Mouse (Mus musculus) hematopoietic stem cell, adult 5-6 weeks (primary cell): Measurements from ENCODE around the gene Scn2a. TPM values are rescaled to one million over a fixed set of nuclear protein-coding genes. Genes with fewer than 3 reads are reported as not detected.

Experiments used
- ATAC-seq, 2 experiments: fragments of 125-278 bp in 1 of 2; replicated peaks in 1 of 2; 2 replicates each; pipeline ENCODE4 v1.8.0; 2016 to 2017; ENCODE audit warnings: inconsistent platforms in 2 of 2, mild to moderate bottlenecking in 2 of 2, moderate number of reproducible peaks in 2 of 2, low read depth in 1 of 2, moderate TSS enrichment in 1 of 2; ENCODE audit not compliant: low FRiP score in 2 of 2, poor library complexity in 2 of 2, severe bottlenecking in 2 of 2, insufficient read depth in 1 of 2, low TSS enrichment in 1 of 2
- total RNA-seq: library from RNA; stranded (forward); fragments of 172-1452, 232-1000 nt; gene quantifications from 2 replicates; pipeline ENCODE4 v1.2.3, GENCODE M21; 2017

Gene Scn2a
- 0.50 and 1.1 TPM in 2 replicates for total RNA-seq

- ATAC-seq = peak; percentile 39 to 69; a peak in 2 of 4 replicates
Measured at GRCm38 (mm10) chr2:65620556-65621166, at the start of gene Scn2a. Gene Scn2a (plus strand): TSS chr2:65620771.

- no peak for ATAC-seq
Measured at GRCm38 (mm10) chr2:65587679-65588078, 32.9 kb upstream of the Scn2a start.

DNA sequence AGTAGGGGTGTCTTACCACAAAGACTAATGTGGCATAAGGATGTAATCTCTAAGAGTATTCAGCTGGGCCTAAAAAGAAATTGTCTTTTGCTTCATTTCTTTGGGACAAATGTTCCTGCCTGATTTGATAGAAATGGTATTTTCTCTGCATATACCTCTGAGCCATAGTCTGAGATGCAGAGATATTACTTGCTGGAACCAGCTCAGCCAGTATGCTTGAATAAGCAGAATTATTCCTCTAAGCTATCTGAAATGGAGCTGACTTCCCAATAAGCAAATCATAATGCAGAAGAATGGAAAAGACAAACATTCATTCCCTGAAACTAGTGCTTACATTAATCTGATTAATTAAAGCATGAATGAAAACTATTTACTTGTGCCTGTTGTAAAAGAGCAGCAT, 12.8 kb upstream of the Scn2a start:
- ATAC-seq = no peak

- no peak for ATAC-seq
Measured at GRCm38 (mm10) chr2:65611887-65612286, 8.7 kb upstream of the Scn2a start.

GRCm38 (mm10) chr2:65619781-65620180, 790 bp upstream of the Scn2a start:
- no peak; a peak in 1 of 4 replicates for ATAC-seq

DNA sequence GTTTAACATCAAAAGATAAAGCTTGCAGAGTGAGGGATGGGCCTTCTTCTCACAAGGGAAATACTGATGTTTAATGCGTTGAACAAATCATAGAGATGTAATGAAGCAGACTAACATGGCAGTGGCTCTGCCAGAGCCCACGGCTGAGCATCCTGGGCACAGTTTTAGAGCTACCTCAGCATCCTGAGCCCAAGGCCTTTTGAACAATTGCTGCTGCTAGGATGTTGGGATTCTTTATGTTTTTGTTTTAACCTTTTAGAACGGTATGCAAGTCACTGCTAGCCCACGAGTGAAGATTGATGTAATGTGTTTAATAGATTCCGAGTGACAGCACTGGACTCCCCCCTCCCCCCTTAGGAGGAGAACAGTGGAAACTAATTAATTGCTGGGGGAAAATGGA, 683 bp downstream of the Scn2a start:
- no peak for ATAC-seq

GRCm38 (mm10) chr2:65621838-65622237, 1.3 kb downstream of the Scn2a start:
- ATAC-seq = no peak

DNA sequence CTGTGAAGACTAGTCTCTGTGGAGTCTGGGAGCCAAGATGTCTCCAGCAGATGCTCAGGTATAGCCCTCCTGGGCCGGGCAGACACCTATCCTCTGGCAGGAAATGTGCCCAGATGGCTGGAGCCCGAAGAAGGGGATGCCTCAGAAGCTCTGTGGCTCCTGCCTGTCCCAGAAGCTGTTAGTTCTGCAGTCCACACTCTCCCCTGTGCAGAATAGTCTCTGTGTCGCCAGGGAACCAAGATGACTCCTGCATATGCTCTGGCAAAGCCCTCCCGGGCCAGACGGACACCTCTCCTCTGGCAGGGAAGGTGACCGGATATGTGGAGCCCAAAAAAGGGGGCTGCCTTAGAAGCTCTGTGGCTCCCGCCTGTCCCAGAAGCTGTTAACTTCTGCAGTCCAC, 32.1 kb downstream of the Scn2a start:
- ATAC-seq = no peak

DNA sequence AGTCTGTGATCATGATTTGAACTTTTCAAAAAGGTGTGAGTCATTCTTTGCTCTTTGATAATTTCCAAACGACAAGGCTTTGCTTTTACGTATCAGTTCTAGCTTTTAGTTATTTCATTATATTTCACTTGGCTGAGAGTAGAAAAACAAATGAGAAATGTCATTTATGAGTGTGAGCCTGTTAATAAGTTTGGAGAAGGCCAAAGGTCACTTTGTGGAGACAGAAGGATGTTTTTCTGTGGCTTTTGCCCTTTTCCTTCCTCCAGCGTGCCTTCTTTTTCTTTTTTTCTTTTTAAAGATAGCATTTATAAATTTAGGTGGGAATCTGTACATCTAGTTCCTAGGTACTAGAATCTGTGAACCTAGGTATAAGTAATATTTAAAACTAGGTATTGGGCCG, 36.5 kb downstream of the Scn2a start:
- ATAC-seq = no peak

DNA sequence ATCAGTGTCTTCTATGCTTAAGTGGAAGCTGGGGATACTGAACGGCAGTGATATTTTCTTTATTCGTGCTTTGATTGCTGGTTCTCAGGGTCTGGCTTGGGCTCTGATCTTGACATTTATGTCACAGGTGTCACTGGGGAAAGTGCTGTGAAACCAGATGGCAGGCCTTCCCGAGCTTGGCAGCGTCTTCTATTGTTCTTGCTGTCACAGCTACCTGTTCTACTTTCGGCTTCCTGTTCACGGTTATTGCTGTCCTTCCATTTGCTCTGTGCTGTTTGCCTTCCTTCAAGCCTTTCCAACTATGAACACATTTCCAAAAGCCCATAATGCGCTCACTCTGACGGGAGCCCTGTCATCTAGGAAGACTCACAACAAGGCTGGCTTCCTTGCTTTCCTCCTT, 37.9 kb downstream of the Scn2a start:
- no peak for ATAC-seq

DNA sequence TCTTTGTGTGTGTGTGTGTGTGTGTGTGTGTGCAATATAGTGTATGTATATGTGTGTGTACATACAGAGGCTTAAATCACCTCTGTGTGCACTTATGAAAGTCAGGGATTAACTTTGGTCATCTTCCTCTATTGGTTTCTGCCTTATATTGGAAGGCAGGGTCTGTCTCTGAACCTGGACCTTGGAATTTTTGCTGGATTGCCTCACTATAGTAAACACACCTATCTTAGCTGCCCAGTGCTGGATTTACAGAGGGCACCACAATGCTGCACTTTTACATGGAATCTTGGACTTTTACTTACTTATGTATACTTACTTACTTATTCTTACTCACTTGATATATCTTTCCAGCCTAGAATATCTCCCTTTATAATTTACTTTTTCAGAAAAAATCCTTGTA, 43.3 kb downstream of the Scn2a start:
- ATAC-seq = no peak

DNA sequence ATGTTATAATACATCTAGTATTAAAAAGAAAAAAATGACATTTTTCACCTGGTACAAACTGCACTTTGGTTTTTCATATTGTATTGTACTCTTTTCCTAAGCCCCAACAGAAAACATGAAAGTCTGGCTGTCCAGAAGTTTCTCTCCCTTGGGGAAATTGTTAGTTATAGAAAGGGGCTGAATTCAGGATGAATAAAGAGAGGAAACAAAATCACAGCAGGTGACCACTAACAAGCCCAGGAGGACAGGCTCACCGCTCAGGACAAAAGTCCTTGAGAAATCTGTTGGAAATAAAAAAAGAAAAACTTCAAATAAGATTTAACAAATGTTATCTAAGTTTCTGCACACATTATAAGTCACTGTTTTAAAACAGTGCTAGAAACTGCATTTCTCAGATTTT, 43.9 kb downstream of the Scn2a start:
- ATAC-seq = no peak

GRCm38 (mm10) chr2:65665180-65665579, 44.6 kb downstream of the Scn2a start:
- no peak for ATAC-seq

DNA sequence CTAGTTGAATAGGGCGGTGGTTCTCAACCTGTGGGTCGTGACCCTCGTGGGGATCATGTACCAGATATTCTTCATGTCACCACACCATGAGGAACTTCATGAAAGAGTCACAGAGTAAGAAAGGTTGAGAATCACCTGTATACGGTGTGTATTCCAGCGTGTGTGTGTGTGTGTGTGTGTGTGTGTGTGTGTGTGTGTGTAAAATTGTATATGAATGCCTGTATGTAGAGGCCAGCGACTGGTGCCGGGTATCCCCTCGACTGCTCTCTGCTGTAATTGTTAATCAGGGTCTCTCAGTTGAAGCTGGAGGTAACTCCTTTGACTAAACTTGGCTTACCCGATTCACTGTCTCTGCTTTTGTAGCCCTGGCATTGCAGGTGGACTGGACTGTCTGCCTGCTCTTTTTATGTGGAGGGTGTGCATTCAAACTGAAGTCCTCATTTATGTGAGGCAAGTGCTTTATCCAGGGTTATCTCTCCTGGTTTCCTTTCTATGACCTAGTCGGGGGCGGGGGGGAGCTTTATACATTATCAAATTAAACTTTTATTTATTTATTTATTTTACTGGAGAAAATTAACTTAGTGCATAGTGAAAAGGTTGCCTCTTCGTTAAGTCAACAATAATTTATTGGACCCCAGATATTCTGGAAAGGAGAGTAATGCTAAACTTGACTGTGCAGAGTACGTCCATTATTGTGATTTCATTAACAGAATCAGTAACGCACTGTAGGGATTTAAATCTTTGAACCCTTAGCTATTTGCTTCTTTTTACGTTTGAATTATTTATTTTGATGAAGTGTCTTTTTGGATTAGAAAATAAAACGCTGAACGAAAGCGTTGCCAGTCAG, 47.2 kb downstream of the Scn2a start:
- no peak for ATAC-seq

DNA sequence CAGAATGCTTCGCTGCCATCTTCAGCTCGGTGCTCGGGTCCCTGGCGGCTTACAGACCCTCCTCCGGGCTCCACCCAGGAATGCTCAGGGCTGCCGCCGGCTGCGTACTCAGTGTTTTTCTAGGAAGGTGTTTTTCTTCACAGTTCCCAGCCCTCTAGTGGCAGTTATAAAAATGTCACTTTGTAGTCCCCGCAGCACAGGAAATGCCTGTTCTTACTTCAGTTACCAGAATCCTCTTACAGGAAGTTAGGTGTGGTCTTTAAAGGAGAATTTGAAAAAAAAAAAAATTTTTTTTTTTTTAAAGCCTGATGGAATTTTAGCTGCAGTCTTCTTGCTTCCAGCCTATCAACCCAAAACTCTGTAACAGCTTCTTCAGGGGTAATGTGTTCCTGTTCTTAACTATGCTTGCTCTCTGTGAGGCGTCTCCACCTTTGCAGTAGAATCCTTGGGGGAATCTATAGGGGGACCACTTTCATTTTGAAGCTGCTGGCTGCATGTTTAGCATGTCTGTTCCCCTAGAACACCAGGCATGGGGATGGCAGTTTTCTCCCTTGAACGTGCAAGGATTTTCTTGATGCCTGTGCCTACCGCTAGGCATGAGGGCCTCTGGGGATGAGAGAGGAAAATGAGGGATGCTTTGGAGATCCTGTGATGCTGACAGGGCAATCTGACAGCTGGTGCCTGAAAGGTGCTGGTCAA, 48.0 kb downstream of the Scn2a start:
- peak; percentile 96 for ATAC-seq

DNA sequence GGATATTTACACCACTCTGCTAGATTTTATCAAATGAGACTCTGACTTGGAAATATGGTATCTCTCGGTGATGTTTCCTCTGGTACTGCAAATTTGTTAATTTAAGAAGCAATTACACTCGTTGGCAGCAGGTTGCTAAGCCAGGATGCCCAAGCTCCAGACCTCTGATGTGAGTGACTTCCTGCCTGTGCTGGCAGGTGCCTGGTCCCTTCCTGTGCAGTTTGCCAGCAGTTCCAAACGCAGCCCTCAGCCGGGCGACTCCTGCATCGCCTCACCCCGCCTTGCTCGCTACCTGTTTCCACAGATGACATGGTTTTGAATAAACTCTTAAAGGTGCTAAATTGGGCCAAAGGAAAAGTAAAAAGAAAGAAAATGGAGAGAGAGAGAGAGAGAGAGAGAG, 49.0 kb downstream of the Scn2a start:
- ATAC-seq = peak; percentile 36 to 51; a peak in 2 of 4 replicates

- no peak for ATAC-seq
Measured at GRCm38 (mm10) chr2:65670153-65670817, 49.7 kb downstream of the Scn2a start.

GRCm38 (mm10) chr2:65679621-65680020, 59.0 kb downstream of the Scn2a start:
- ATAC-seq = no peak
